Mouse (Mus musculus) liver, adult (tissue): ENCODE results near the gene Igfbp6.

Experiments used
- GATA4 ChIP-seq: IDR thresholded peaks from 2 replicates; pipeline ENCODE4 v1.6.1; 2014; ENCODE audit warnings: mild to moderate bottlenecking, low read length; ENCODE audit not compliant: insufficient replicate concordance

Gene Igfbp6

DNA sequence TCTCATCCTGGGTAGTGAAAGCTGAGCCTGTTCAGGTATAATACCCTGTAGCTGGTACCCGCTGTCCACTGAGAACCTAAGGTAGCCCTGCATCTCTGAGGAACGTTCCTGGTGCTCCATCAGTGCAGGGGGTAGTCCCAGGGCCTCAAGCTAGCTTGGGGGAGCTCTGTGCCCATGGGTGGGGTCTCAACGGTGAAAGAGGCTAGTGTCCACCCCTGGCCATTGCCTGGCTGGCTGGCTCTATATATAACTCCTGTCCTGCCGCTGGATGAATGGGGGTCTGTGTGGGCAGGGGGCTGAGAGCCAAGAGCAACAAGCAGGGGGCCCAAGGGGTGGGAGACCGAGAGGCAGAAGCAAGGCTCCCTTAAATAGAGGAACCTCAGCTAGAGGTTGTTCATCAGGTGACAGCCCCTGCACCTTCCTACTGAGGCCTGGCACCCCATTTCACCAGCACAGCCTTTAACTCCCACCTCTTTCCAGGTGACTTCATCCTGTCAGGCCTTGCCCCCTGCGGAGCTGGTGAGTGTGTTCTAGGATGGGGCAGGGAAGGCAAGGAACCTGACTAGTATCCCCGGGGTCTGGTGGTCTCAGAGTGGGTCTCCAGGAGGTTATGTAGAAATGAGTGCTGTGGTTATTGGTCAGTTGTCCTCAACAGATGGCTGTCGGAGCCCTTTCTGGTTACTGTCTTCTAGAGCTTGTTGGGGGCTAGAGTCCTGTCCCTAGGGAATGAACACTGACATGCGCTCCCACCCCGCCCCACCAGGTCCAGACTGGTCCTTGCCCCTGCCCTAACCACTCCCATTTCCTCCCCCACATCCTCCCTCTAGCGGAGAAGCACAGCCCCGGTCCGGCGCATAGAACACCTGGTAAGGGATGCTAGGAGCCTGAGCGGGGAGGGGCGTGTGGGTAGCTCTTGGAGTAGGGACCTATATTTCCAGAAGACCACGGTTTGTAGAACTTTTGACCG is 38.1 kb upstream of the Igfbp6 start:
- no peak for TF ChIP-seq GATA4

DNA sequence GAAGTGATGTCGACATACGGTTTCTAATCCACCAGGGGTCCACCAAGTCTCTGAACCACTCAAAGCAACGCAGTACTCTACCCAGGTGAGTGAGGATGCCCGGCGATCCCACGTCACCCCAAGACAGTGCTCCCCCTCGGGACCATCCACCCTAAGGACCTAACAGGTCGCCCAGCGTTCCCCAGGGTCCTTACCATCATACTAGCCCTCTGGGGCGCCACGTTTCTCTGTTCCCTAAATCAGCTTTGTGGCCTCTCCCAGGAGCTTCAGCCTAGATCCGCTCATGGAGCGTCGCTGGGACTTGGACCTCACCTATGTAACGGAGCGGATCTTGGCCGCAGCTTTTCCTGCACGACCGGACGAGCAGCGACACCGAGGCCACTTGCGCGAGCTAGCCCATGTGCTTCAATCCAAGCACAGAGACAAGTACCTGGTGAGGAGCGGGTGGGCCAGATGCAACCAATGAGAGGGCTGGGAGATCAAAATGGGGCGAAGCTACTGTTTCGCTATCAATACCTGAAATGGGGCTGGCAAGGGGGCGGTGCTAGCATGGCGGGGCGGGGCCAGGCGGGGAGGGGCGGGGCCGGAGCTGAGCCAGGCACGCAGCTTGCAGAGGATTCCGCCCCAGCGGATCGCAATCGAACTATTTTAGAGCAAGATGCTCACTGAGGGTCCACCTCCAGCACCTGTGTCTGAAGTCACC is 37.3 kb upstream of the Igfbp6 start:
- no peak for TF ChIP-seq GATA4

DNA sequence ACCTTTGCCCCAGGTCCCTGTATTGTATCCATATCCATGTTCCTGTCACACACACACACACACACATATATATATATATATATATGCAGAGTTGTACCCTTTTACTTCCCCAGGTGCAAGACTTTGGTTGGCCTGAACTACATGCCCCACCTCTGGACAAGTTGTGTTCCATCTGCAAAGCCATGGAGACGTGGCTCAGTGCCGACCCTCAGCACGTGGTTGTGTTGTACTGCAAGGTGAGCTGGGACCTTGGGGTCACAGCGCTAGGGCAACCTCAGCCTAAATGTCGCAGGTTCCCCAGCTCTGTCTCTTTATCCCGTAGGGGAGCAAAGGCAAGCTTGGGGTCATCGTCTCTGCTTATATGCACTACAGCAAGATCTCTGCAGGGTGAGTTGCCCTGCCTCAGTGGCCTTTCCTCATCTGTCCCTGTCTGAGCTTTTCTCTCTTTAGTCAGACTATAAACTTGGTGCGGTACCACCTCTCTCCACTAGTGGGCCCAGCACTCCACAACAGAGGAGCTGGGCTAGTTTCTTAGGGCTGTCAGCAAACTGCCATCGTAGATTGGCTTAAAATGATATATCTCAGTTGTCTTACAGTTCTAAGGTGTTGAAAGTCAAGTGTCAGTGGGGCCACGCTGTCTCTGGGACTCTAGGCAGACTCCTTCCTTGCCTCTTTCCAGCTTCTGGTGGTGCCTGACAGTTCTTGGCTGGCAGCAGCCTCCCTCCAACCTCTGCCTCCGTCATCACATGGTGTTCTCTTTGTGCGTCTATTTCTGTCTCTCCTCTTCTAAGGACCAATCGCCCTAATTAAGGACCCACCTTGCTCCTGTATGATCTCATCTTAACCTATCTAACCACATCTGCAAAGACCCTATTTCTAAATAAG is 36.2 kb upstream of the Igfbp6 start:
- TF ChIP-seq GATA4: no peak

DNA sequence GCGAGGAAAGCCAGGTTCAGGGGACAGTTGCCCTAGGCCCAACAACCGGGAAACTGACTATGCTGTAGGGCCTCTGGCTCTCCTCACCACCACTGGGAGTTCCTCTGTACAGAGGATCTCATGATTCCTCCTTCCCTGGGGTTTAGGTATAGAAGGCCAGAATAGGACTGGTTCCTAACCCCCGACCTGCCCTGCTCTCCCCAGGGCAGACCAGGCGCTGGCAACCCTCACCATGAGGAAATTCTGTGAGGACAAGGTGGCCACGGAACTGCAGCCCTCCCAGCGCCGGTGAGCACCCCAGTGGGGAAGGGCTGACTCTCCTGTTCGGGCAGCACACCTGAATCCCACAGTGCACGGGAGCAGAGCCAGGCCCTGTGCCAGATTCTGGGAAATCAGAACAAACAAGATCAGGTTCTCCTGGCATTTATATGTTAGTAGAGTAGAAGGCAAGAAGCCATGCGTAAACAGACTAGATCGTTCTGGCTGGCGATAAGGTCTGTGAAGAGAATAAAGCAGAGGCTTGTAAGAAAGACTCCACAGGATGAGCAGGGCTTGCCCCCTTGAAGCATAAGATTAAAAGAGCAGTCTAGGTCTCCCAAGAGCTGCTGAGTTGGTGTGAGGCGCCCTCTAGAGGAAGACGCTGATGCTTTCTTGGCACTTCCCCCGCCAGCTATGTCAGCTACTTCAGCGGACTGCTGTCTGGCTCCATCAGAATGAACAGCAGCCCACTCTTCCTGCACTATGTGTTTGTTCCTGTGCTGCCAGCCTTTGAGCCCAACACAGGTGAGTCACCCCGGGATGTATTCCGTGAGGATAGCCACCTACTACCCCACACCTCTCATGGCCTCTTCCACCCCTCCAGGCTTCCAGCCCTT is 35.3 kb upstream of the Igfbp6 start:
- no peak for TF ChIP-seq GATA4

DNA sequence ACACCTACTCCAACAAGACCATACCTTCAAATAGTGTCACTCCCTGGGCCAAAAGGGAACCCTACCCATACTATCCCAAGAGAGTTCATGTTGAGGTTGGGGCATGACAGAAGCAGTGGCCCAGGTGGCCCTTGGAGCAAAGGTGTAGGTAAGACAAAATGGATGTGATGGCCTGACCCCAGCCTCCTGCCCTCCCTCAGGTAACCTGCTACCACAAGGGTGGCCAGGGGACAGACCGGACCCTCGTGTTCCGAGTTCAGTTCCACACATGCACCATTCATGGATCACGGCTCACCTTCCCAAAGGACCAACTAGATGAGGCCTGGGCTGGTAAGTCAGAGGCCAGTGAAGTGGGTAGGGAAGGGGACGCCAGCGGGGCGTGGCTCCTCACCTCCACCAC is 33.9 kb upstream of the Igfbp6 start:
- no peak for TF ChIP-seq GATA4

DNA sequence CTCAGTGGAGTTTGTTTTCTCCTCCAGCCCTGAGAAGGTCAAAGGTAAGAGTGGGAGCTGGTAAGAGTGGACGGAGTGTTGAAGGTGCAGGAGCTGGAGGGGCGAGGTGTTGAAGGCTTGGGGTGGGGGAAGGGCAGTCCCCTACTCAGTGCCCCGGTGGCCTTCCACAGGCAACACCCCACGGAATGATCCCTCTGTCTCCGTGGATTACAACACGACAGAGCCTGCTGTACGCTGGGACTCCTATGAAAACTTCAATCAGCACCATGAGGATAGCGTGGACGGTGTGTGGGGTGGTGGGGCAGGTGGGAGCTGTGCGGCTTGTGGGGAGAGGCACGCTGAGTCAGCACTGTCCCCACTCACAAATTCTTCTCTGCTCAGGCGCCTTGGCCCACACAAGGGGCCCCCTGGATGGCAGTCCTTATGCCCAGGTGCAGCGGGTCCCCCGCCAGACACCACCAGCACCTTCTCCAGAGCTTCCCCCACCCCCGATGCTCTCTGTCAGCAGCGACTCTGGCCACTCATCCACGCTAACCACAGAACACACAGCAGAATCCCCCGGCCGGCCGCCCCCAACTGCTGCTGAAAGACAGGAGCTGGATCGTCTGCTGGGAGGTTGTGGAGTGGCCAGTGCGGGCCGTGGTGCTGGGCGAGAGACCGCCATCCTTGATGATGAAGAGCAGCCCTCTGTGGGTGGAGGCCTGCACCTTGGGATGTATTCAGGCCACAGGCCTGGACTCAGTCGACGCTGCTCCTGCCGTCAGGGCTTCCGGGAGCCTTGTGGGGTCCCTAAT is 33.3 kb upstream of the Igfbp6 start:
- no peak for TF ChIP-seq GATA4

DNA sequence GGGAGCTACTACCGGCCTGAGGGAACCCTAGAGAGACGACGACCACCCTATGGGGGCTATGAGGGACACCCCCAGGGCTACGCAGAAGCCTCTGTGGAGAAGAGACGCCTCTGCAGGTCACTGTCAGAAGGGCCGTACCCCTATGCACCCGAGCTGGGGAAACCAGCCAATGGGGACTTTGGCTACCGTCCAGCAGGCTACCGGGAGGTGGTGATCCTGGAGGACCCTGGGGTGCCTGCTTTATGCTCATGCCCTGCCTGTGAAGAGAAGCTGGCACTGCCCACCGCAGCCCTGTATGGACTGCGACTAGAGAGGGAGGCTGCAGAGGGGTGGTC is 32.7 kb upstream of the Igfbp6 start:
- no peak for TF ChIP-seq GATA4

DNA sequence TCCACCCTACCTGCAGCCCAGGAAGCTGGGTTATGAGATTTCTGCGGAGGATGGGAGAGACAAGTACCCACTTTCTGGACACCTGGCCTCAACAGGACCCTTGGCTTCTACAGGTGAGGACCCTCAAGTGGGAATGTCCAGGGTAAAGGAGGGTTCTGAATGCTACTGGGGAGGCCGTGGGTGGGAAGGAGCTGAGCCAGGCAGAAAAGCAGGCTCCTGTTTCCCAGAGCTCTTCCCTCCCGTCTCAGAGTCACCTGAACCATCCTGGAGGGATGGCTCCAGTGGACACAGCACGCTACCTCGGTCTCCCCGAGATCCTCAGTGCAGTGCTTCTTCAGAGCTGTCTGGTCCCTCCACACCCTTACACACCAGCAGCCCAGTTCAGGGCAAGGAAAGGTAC is 32.0 kb upstream of the Igfbp6 start:
- TF ChIP-seq GATA4: no peak

DNA sequence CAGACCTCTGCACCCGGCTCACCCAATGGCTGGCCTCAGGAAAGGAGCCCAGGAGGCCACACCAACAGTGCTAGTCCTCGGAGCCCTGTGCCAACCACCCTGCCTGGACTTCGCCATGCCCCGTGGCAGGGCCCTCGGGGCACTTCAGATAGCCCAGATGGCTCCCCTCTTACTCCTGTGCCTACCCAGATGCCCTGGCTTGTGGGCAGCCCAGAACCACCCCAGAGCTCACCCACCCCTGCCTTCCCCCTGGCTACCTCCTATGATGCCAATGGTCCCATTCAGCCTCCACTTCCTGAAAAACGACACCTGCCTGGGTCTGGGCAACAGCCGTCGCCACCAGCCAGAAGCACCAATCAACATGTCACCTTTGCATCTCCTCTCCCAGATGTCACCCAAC is 31.3 kb upstream of the Igfbp6 start:
- TF ChIP-seq GATA4: no peak

DNA sequence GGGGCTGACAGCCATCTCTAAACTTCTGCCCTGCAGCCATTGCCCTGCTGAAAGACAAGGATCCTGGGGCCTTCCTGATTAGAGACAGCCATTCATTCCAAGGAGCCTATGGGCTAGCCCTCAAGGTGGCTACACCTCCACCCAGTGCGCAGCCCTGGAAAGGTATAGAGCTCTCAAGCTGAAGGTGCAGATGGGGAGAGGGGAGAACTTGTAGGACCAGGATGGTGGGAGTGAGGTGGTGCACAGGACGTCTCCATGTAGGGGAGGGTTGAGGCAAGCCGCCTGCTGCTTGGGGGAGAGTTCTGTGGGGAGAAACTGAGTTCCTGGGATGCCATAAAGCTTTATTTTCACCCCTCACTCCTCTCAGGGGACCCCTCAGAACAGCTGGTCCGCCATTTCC is 30.5 kb upstream of the Igfbp6 start:
- no peak for TF ChIP-seq GATA4

DNA sequence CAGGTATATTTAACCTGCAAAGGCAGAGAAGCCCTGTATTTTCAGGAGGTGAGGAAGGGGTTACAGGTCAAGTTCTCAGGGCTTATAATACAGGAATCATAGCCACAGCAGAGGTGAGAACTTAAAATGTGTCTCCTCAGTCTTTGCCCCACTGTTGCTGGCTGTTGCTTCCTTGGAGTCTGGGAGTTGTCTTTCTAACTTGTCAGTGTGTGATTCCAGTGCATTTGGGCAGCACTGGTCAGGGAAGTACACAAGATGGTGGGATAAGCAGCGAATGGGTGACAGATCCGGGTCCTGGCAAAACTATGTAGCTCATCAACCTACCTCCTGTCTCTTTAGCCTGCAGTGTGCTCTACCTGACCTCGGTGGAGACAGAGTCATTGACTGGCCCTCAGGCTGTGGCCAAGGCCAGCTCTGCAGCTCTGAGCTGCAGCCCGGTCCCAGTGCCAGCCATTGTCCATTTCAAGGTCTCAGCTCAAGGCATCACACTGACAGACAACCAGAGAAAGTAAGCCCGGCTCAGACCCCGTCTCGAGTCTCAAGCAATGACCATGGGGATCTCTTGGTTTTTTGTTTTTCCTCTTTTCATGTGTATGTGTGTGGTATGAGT is 29.4 kb upstream of the Igfbp6 start:
- no peak for TF ChIP-seq GATA4

DNA sequence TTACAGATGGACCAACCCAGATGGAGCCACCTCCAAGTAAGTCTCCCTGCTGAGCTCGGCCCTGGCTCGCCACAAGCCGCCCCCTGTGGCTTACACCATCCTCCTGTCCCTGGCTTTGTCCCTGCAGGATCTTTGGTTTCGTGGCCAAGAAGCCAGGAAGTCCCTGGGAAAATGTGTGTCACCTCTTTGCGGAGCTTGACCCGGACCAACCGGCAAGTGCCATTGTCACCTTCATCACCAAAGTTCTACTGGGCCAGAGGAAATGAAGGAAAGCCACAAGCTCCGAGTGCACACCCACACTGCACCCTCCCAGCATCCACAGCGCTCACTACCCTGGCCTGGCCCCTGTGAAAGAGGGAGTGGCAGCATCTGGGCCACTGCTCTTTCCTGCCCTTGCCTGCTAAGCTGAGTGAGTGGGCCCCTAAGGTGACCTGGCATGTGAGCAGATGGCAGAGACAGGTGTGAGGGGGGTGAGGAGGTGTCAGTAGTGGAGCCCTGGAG is 28.4 kb upstream of the Igfbp6 start:
- TF ChIP-seq GATA4: no peak

DNA sequence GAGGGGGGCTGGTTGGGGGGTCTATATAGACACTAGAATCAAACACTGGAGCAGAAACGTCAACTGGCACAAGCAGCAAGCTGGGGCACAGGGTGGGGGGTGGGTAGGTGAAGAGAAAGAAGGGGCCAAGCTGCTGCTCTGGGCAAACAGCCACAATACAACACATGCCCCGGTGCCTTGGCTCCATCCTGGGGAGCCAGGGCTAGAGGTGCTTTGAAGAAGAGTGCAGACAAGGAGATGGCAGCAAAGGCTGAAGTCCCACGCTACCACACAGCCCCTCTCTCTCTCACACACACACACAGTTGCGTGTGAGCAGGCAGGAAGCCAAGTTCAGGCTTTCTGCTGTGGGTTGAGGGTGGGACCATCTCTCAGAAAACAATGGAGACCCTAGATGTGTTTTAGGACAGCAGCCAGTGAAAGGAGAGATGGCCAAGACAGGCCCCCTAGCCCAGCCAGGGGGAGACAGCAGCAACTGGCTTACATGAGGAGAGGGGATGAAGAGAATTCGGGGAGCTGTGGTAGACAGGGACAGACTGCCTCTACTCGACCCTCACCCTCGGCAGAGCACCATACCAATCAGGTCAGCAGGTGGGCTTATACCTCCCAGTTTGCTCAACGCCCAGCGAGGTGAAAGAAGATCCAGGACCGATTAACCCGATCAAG is 27.3 kb upstream of the Igfbp6 start:
- no peak for TF ChIP-seq GATA4
